Mouse (Mus musculus): ENCODE measurements around the gene Lurap1l. TPM values are rescaled to one million over a fixed set of nuclear protein-coding genes. Genes with fewer than 3 reads are reported as not detected.

The Lurap1l gene
- total RNA-seq (2014; rRNA removed), result 4.7 and 6.4 TPM in 2 replicates
- 5.0 and 5.3 TPM in 2 replicates for polyA plus RNA-seq (2015; fragmentation: Nextera tagmentation; extraction: Ambion mirVana)

GRCm38 (mm10) chr4:80910481-80910870 lies at the start of gene Lurap1l:
Gene Lurap1l (plus strand): TSS chr4:80910646.
- no peaks in the 10 kb centered on the region for H3K36me3 ChIP-seq (ENCODE audit: insufficient read depth)
- no peaks in the 10 kb centered on the region for H3K27me3 ChIP-seq (ENCODE audit: insufficient read depth, low read length)
- H3K4me1 ChIP-seq (ENCODE audit: insufficient read depth), result peaks cover 4% of the 10 kb centered on the region; the same call in 1 of the 2 replicates
- no peak for TF ChIP-seq CTCF (IDR thresholded peaks at IDR 0.05; ENCODE audit: low read depth)
- peak within 1 kb of the TSS; percentile 87 for H3K27ac ChIP-seq (ENCODE audit: low read depth, low read length)
- peak within 1 kb of the TSS; percentile 87 for H3K4me2 ChIP-seq (ENCODE audit: low read depth)
- peak within 1 kb of the TSS; percentile 65 for H3K4me3 ChIP-seq (ENCODE audit: low read depth, low read length)
- DNase-seq (peak; percentile 47), ATAC-seq (no peak)
- H3K9me3 ChIP-seq (ENCODE audit: low read length), result no peaks in the 10 kb centered on the region
- peak within 1 kb of the TSS; percentile 72 for H3K9ac ChIP-seq
- 0% methylated on average over 10 of the region's 10 CpGs for WGBS

GRCm38 (mm10) chr4:80862962-80863361 lies 47.5 kb upstream of the Lurap1l start:
- no peak overlapping the region for H3K27ac ChIP-seq (ENCODE audit: low read depth, low read length)

GRCm38 (mm10) chr4:80863906-80864305 lies 46.5 kb upstream of the Lurap1l start:
- Histone ChIP-seq H3K9ac (no peak overlapping the region), H3K9me3 (ENCODE audit: low read length) (no peaks in the 10 kb centered on the region), H3K27me3 (ENCODE audit: insufficient read depth, low read length) (no peaks in the 10 kb centered on the region), H3K4me3 (ENCODE audit: low read depth, low read length) (no peak overlapping the region), H3K4me2 (ENCODE audit: low read depth) (no peak overlapping the region), H3K36me3 (ENCODE audit: insufficient read depth) (no peaks in the 10 kb centered on the region), H3K4me1 (ENCODE audit: insufficient read depth) (peaks cover 10% of the 10 kb centered on the region; the same call in 1 of the 2 replicates), H3K27ac (ENCODE audit: low read depth, low read length) (no peak overlapping the region)
- ATAC-seq, result no peak
- no peak for TF ChIP-seq CTCF (IDR thresholded peaks at IDR 0.05; ENCODE audit: low read depth)
- no peak for DNase-seq
- WGBS, result 61% methylated on average over 7 of the region's 7 CpGs

More at GRCm38 (mm10) chr4:80862962-80863361, 47.5 kb upstream of the Lurap1l start:
- peaks cover 10% of the 10 kb centered on the region; the same call in 1 of the 2 replicates for H3K4me1 ChIP-seq (ENCODE audit: insufficient read depth)
- no peak overlapping the region for H3K9ac ChIP-seq
- no peaks in the 10 kb centered on the region for H3K9me3 ChIP-seq (ENCODE audit: low read length)
- peak; percentile 51 for DNase-seq
- no peak overlapping the region for H3K4me3 ChIP-seq (ENCODE audit: low read depth, low read length)
- no peaks in the 10 kb centered on the region for H3K36me3 ChIP-seq (ENCODE audit: insufficient read depth)
- H3K4me2 ChIP-seq (ENCODE audit: low read depth), result 0 out of 2 replicates have a peak overlapping the region, but pooled peaks have one; percentile 4
- 51% methylated on average over 9 of the region's 9 CpGs for WGBS
- no peak for ATAC-seq
- no peaks in the 10 kb centered on the region for H3K27me3 ChIP-seq (ENCODE audit: insufficient read depth, low read length)
- no peak for TF ChIP-seq CTCF (IDR thresholded peaks at IDR 0.05; ENCODE audit: low read depth)

- H3K36me3 ChIP-seq (ENCODE audit: insufficient read depth), result no peaks in the 10 kb centered on the region
- H3K9me3 ChIP-seq (ENCODE audit: low read length), result no peaks in the 10 kb centered on the region
- TF ChIP-seq CTCF (IDR thresholded peaks at IDR 0.05; ENCODE audit: low read depth), result peak; percentile 21; the same call in 1 of the 2 replicates
- WGBS, result under 1% methylated on average over 17 of the region's 17 CpGs
- DNase-seq (peak; percentile 88), ATAC-seq (peak; percentile 93)
- no peaks in the 10 kb centered on the region for H3K27me3 ChIP-seq (ENCODE audit: insufficient read depth, low read length)
- peak overlapping the region; percentile 34 for H3K4me3 ChIP-seq (ENCODE audit: low read depth, low read length)
- peaks cover 10% of the 10 kb centered on the region; the same call in 1 of the 2 replicates for H3K4me1 ChIP-seq (ENCODE audit: insufficient read depth)
- H3K4me2 ChIP-seq (ENCODE audit: low read depth), result peak overlapping the region; percentile 67
- peak overlapping the region; percentile 69 for H3K27ac ChIP-seq (ENCODE audit: low read depth, low read length)
- 0 out of 2 replicates have a peak overlapping the region, but pooled peaks have one; percentile 25 for H3K9ac ChIP-seq
Measured at GRCm38 (mm10) chr4:80864511-80864922, 45.9 kb upstream of the Lurap1l start.

GRCm38 (mm10) chr4:80866065-80866464 lies 44.4 kb upstream of the Lurap1l start:
- no peak overlapping the region for H3K4me3 ChIP-seq (ENCODE audit: low read depth, low read length)
- no peak overlapping the region for H3K9ac ChIP-seq
- WGBS, result 15% methylated on average over 5 of the region's 5 CpGs
- peak; percentile 85 for TF ChIP-seq CTCF (IDR thresholded peaks at IDR 0.05; ENCODE audit: low read depth)
- H3K27ac ChIP-seq (ENCODE audit: low read depth, low read length), result no peak overlapping the region
- no peaks in the 10 kb centered on the region for H3K36me3 ChIP-seq (ENCODE audit: insufficient read depth)
- no peak overlapping the region for H3K4me2 ChIP-seq (ENCODE audit: low read depth)
- peak; percentile 84 for ATAC-seq
- peak; percentile 79 for DNase-seq
- no peaks in the 10 kb centered on the region for H3K27me3 ChIP-seq (ENCODE audit: insufficient read depth, low read length)
- no peaks in the 10 kb centered on the region for H3K9me3 ChIP-seq (ENCODE audit: low read length)
- H3K4me1 ChIP-seq (ENCODE audit: insufficient read depth), result peaks cover 10% of the 10 kb centered on the region; the same call in 1 of the 2 replicates

GRCm38 (mm10) chr4:80869598-80869997 lies 40.8 kb upstream of the Lurap1l start:
- no peak for DNase-seq
- Histone ChIP-seq H3K4me2 (ENCODE audit: low read depth) (no peak overlapping the region), H3K4me1 (ENCODE audit: insufficient read depth) (0 out of 2 replicates have a peak, but pooled peaks cover 3% of the 10 kb centered on the region), H3K9ac (no peak overlapping the region), H3K4me3 (ENCODE audit: low read depth, low read length) (no peak overlapping the region), H3K27me3 (ENCODE audit: insufficient read depth, low read length) (no peaks in the 10 kb centered on the region), H3K9me3 (ENCODE audit: low read length) (no peaks in the 10 kb centered on the region), H3K27ac (ENCODE audit: low read depth, low read length) (no peak overlapping the region), H3K36me3 (ENCODE audit: insufficient read depth) (no peaks in the 10 kb centered on the region)
- WGBS, result 50% methylated on average over 2 of the region's 2 CpGs
- peak; percentile 35; the same call in 1 of the 2 replicates for TF ChIP-seq CTCF (IDR thresholded peaks at IDR 0.05; ENCODE audit: low read depth)
- no peak for ATAC-seq

GRCm38 (mm10) chr4:80872847-80873644 lies 37.4 kb upstream of the Lurap1l start:
- DNase-seq (peak; percentile 52), ATAC-seq (no peak)
- TF ChIP-seq CTCF (IDR thresholded peaks at IDR 0.05; ENCODE audit: low read depth), result peak; percentile 66
- WGBS, result 35% methylated on average over 6 of the region's 6 CpGs
- Histone ChIP-seq H3K27me3 (ENCODE audit: insufficient read depth, low read length) (no peaks in the 10 kb centered on the region), H3K4me2 (ENCODE audit: low read depth) (no peak overlapping the region), H3K36me3 (ENCODE audit: insufficient read depth) (no peaks in the 10 kb centered on the region), H3K9ac (no peak overlapping the region), H3K4me3 (ENCODE audit: low read depth, low read length) (no peak overlapping the region), H3K27ac (ENCODE audit: low read depth, low read length) (no peak overlapping the region), H3K9me3 (ENCODE audit: low read length) (no peaks in the 10 kb centered on the region), H3K4me1 (ENCODE audit: insufficient read depth) (no peaks in the 10 kb centered on the region)

Measured in forebrain, postnatal 0 days (tissue).